Comparison of ENCODE assay signal across 22 mouse cellular contexts in the genomic region with DNA sequence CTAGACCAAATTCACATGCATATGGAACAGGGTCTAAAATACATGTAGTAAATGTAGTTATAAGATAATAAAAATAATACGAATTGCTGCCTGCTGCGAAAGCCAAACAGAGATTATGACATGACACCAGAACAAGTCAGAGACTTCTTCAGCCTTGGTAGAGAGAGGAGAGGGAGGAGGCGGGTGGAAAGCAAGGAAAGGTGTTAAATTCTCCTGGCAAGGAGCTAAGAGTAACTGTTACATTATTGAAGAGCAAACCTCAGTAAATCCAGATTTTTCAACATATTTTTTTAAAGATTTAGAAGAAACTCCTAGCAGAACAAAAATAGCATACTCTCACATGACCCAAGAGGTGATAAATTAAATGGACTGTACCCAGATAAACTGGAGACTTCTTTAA.
DNase-seq lines count a peak whose midpoint lies in the region; ATAC-seq lines count a peak whose summit lies in the region.
"Had no signal": no experiment of that assay in that cellular context is flagged by ENCODE, and none has a peak within 500 bp of the region (broad histone marks: within the 10 kb centered on the region; RNA-seq: fewer than 3 reads in every experiment).

No protein-coding gene starts in this region.

- H3K27me3 ChIP-seq in midbrain, embryonic 13.5 days, result no peaks in the 10 kb centered on the region
- H3K27me3 ChIP-seq in forebrain, embryonic 14.5 days (replicated peaks; ENCODE audit: control insufficient read depth, insufficient read depth, low read length), result no peaks in the 10 kb centered on the region
- H3K27me3 ChIP-seq: Patski had no signal

- no peaks in the 10 kb centered on the region for H3K36me3 ChIP-seq in midbrain, embryonic 13.5 days
- H3K36me3 ChIP-seq in forebrain, embryonic 14.5 days (ENCODE audit: control insufficient read depth, insufficient read depth, low read length), result no peaks in the 10 kb centered on the region
- H3K36me3 ChIP-seq: G1E had no signal

- ATAC-seq in frontal cortex, adult (ENCODE audit: low TSS enrichment), result peak; percentile 64; the same call in 1 of the 2 replicates
- ATAC-seq in midbrain, embryonic 13.5 days, result no peak
- ATAC-seq in forebrain, embryonic 14.5 days, result no peak
- ATAC-seq: activated CD4-positive, CD25-positive, alpha-beta regulatory T cell, adult 4 months; CD4-positive, CD25-positive, alpha-beta regulatory T cell, adult 4 months; Patski had no signal

- no peaks in the 10 kb centered on the region for H3K4me1 ChIP-seq in midbrain, embryonic 13.5 days (replicated peaks)
- H3K4me1 ChIP-seq in forebrain, embryonic 14.5 days (ENCODE audit: control insufficient read depth, insufficient read depth, low read length), result no peaks in the 10 kb centered on the region

- H3K4me2 ChIP-seq in midbrain, embryonic 13.5 days (replicated peaks), result no peak overlapping the region
- no peak overlapping the region for H3K4me2 ChIP-seq in forebrain, embryonic 14.5 days (ENCODE audit: low read length)

- H3K9me3 ChIP-seq in midbrain, embryonic 13.5 days, result no peaks in the 10 kb centered on the region
- H3K9me3 ChIP-seq in forebrain, embryonic 14.5 days (replicated peaks; ENCODE audit: control insufficient read depth, low read length), result no peaks in the 10 kb centered on the region

- no peak for DNase-seq in frontal cortex, postnatal 25 days (ENCODE audit: low spot score in 2 of 2)
- peak; percentile 6 for DNase-seq in right cerebral cortex, adult 18-20 months
- DNase-seq in right cerebral cortex, adult 2 months (ENCODE audit: low spot score in 2 of 2), result no peak
- DNase-seq in brain, adult 2 months (ENCODE audit: low read depth, low spot score), result peak; percentile 43
- peak; percentile 15 for DNase-seq in telencephalon, adult 2 months (ENCODE audit: low read depth, low spot score)
- DNase-seq in forebrain, embryonic 14.5 days (ENCODE audit: low spot score), result no peak
- DNase-seq: adrenal gland, adult 2 months; adrenal gland, adult 8-10 months; adrenal gland, postnatal 10 days; adrenal gland, postnatal 14 days; adrenal gland, postnatal 25 days; adrenal gland, postnatal 36 days; B cell, adult 2 months; cerebellum, adult 11 months; cerebellum, adult 11-12 months; cerebellum, adult 18-20 months had no signal

- H3K9ac ChIP-seq in midbrain, embryonic 13.5 days (replicated peaks), result no peak overlapping the region
- no peak overlapping the region for H3K9ac ChIP-seq in forebrain, embryonic 14.5 days (ENCODE audit: low read length)

- 98% methylated on average over 3 of the region's 3 CpGs for WGBS in midbrain, embryonic 13.5 days
- 87% methylated on average over 3 of the region's 3 CpGs for WGBS in forebrain, embryonic 14.5 days

- H3K27ac ChIP-seq in midbrain, embryonic 13.5 days, result no peak overlapping the region
- no peak overlapping the region for H3K27ac ChIP-seq in forebrain, embryonic 14.5 days (ENCODE audit: low read depth, low read length)

- H3K4me3 ChIP-seq in midbrain, embryonic 13.5 days (replicated peaks), result no peak overlapping the region
- no peak overlapping the region for H3K4me3 ChIP-seq in forebrain, embryonic 14.5 days (ENCODE audit: low read depth, low read length)

Comparison
In these comparisons a context has a peak if more than half of its experiments do, and no peak if none do; other contexts are left out.
1. DNase-seq: peak in right cerebral cortex, adult 18-20 months (single experiment), brain, adult 2 months (single experiment) and telencephalon, adult 2 months (single experiment); none in frontal cortex, postnatal 25 days (0 of 2), right cerebral cortex, adult 2 months (0 of 2) and forebrain, embryonic 14.5 days (single experiment).